Mouse (Mus musculus) hindbrain, embryonic 14.5 days (tissue): ENCODE measurements around the gene Olfr1131. TPM values are rescaled to one million over a fixed set of nuclear protein-coding genes. Genes with fewer than 3 reads are reported as not detected.
"Not testable (repeated sequence)": the region's sequence is repeated elsewhere in the genome, so short reads cannot be mapped to it uniquely, and the experiment has no call there.

Source experiments
- ATAC-seq: fragments of 200-750 bp; cut with Nextera tagmentation; 2 replicates; pipeline ENCODE4 v1.8.0; 2017; ENCODE audit warnings: moderate number of reproducible peaks, mild to moderate bottlenecking, moderate TSS enrichment, moderate library complexity; ENCODE audit not compliant: low FRiP score
- DNase-seq: peaks from one replicate; pipeline ENCODE4 v3.0.0-alpha.2; 2015; ENCODE audit warnings: low spot score
- H3K27ac ChIP-seq: fragments of 300-500 bp; sonication (generic); 2 replicates; pipeline ENCODE4 v1.5.1; 2014; ENCODE audit warnings: mild to moderate bottlenecking, moderate library complexity
- H3K27me3 ChIP-seq: fragments of 300-500 bp; sonication (generic); 2 replicates; pipeline ENCODE4 v1.6.1; 2014; ENCODE audit warnings: mild to moderate bottlenecking, low read length, mixed read lengths; ENCODE audit not compliant: control insufficient read depth, insufficient read depth
- H3K36me3 ChIP-seq: fragments of 300-500 bp; sonication (generic); replicated peaks from 2 replicates; pipeline ENCODE4 v1.6.1; 2014; ENCODE audit not compliant: control insufficient read depth, insufficient read depth
- H3K4me1 ChIP-seq: fragments of 300-500 bp; sonication (generic); replicated peaks from 2 replicates; pipeline ENCODE4 v1.6.1; 2014; ENCODE audit warnings: antibody characterized with exemption, low read length, mixed read lengths; ENCODE audit not compliant: control insufficient read depth, insufficient read depth
- H3K4me2 ChIP-seq: fragments of 300-500 bp; sonication (generic); replicated peaks from 2 replicates; pipeline ENCODE4 v1.6.1; 2014; ENCODE audit warnings: mild to moderate bottlenecking, moderate library complexity
- H3K4me3 ChIP-seq: fragments of 300-500 bp; sonication (generic); replicated peaks from 2 replicates; pipeline ENCODE4 v1.5.1; 2014; ENCODE audit warnings: mild to moderate bottlenecking, low read length
- H3K9ac ChIP-seq: fragments of 300-500 bp; sonication (generic); 2 replicates; pipeline ENCODE4 v1.6.1; 2014
- H3K9me3 ChIP-seq: fragments of 300-500 bp; sonication (generic); 2 replicates; pipeline ENCODE4 v1.6.1; 2016; ENCODE audit warnings: low read length; ENCODE audit not compliant: control insufficient read depth
- WGBS: fragments of 180-500 bp; shearing (Covaris S2); extraction: QIAGEN DNeasy Blood & Tissue Kit; methylation state at CpG from one replicate; pipeline ENCODE4 v1.1.7; 2014; 5-methylcytosine and 5-hydroxymethylcytosine counted together
- polyA plus RNA-seq: library from polyadenylated mRNA; unstranded; fragments of >200 nt; fragmentation: Nextera tagmentation; extraction: Ambion mirVana; gene quantifications from 2 replicates; pipeline ENCODE4 v1.2.1, GENCODE M21; 2014

The Olfr1131 gene
- not detected in 2 replicates for polyA plus RNA-seq

GRCm38 (mm10) chr2:87626804-87627203, at the start of gene Olfr1131:
TSS of gene Olfr1131 (plus strand) at chr2:87627104.
- no peaks in the 10 kb centered on the region for H3K4me1 ChIP-seq
- H3K4me3 ChIP-seq: no peak within 1 kb of the TSS
- H3K27me3 ChIP-seq: no peaks in the 10 kb centered on the region
- no peak within 1 kb of the TSS for H3K27ac ChIP-seq
- no peak within 1 kb of the TSS for H3K9ac ChIP-seq
- ATAC-seq (no peak), DNase-seq (no peak)
- H3K36me3 ChIP-seq: no peaks in the 10 kb centered on the region
- H3K4me2 ChIP-seq: no peak within 1 kb of the TSS
- H3K9me3 ChIP-seq: no peaks in the 10 kb centered on the region
- 72% methylated on average over 3 of the region's 3 CpGs for WGBS

- H3K36me3 ChIP-seq, ATAC-seq, H3K4me1 ChIP-seq, H3K9me3 ChIP-seq, H3K27ac ChIP-seq, DNase-seq, H3K9ac ChIP-seq, H3K4me3 ChIP-seq, H3K27me3 ChIP-seq, H3K4me2 ChIP-seq: not testable (repeated sequence)
These were observed 21.0 kb upstream of the Olfr1131 start, which contains the start of gene Olfr1130 for GRCm38 (mm10) chr2:87605912-87606311. TSS of gene Olfr1130 (plus strand) at chr2:87606212.

GRCm38 (mm10) chr2:87637435-87637834, 10.5 kb downstream of the Olfr1131 start, which contains the start of gene Olfr1132:
TSS of gene Olfr1132 (minus strand) at chr2:87637535.
- no peak within 1 kb of the TSS for H3K4me3 ChIP-seq
- ATAC-seq: no peak
- no peaks in the 10 kb centered on the region for H3K4me1 ChIP-seq
- H3K36me3 ChIP-seq: no peaks in the 10 kb centered on the region
- no peak within 1 kb of the TSS for H3K4me2 ChIP-seq
- no peaks in the 10 kb centered on the region for H3K27me3 ChIP-seq
- H3K9me3 ChIP-seq: no peaks in the 10 kb centered on the region
- DNase-seq: no peak
- H3K9ac ChIP-seq: no peak within 1 kb of the TSS
- H3K27ac ChIP-seq: no peak within 1 kb of the TSS

- no peaks in the 10 kb centered on the region for H3K9me3 ChIP-seq
- H3K4me1 ChIP-seq: no peaks in the 10 kb centered on the region
- no peaks in the 10 kb centered on the region for H3K27me3 ChIP-seq
- ATAC-seq (no peak), DNase-seq (no peak)
- no peak overlapping the region for H3K4me2 ChIP-seq
- no peak overlapping the region for H3K9ac ChIP-seq
- H3K27ac ChIP-seq: no peak overlapping the region
- H3K4me3 ChIP-seq: no peak overlapping the region
- H3K36me3 ChIP-seq: no peaks in the 10 kb centered on the region
These were observed 15.5 kb downstream of the Olfr1131 start for GRCm38 (mm10) chr2:87642441-87642840.

GRCm38 (mm10) chr2:87647274-87647673, 20.4 kb downstream of the Olfr1131 start, which contains the start of gene Olfr1133:
TSS of gene Olfr1133 (minus strand) at chr2:87647374.
- Histone ChIP-seq H3K27me3 (no peaks in the 10 kb centered on the region), H3K9me3 (no peaks in the 10 kb centered on the region), H3K4me1 (no peaks in the 10 kb centered on the region), H3K36me3 (no peaks in the 10 kb centered on the region), H3K9ac (no peak within 1 kb of the TSS), H3K4me2 (no peak within 1 kb of the TSS), H3K27ac (no peak within 1 kb of the TSS), H3K4me3 (no peak within 1 kb of the TSS)
- DNase-seq (no peak), ATAC-seq (no peak)

GRCm38 (mm10) chr2:87658360-87658759, 31.5 kb downstream of the Olfr1131 start, which contains the start of gene Olfr1134:
TSS of gene Olfr1134 (minus strand) at chr2:87658460.
- Histone ChIP-seq H3K36me3 (no peaks in the 10 kb centered on the region), H3K27me3 (no peaks in the 10 kb centered on the region), H3K4me2 (no peak within 1 kb of the TSS), H3K4me1 (no peaks in the 10 kb centered on the region), H3K4me3 (no peak within 1 kb of the TSS), H3K9ac (no peak within 1 kb of the TSS), H3K9me3 (no peaks in the 10 kb centered on the region), H3K27ac (no peak within 1 kb of the TSS)
- 85% methylated on average over 2 of the region's 2 CpGs for WGBS
- DNase-seq (no peak), ATAC-seq (no peak)

GRCm38 (mm10) chr2:87673564-87673963, 46.7 kb downstream of the Olfr1131 start, which contains the start of gene Olfr1135:
TSS of gene Olfr1135 (minus strand) at chr2:87673664.
- Histone ChIP-seq H3K4me3 (no peak within 1 kb of the TSS), H3K27ac (no peak within 1 kb of the TSS), H3K4me1 (no peaks in the 10 kb centered on the region), H3K36me3 (no peaks in the 10 kb centered on the region), H3K4me2 (no peak within 1 kb of the TSS), H3K9ac (no peak within 1 kb of the TSS), H3K9me3 (no peaks in the 10 kb centered on the region), H3K27me3 (no peaks in the 10 kb centered on the region)
- DNase-seq: no peak
- WGBS: 27% methylated on average over 1 of the region's 1 CpGs
- ATAC-seq: no peak

Other genes starting within 250 kb of the Olfr1131 start
- not detected in 2 replicates for gene Olfr1122, start 241.3 kb upstream of the Olfr1131 start, polyA plus RNA-seq
- not detected in 2 replicates for gene Olfr1123, start 210.5 kb upstream of the Olfr1131 start, polyA plus RNA-seq
- not detected in 2 replicates for gene Olfr1124, start 196.8 kb upstream of the Olfr1131 start, polyA plus RNA-seq
- gene Olfr1126, start 173.1 kb upstream of the Olfr1131 start, polyA plus RNA-seq: not detected in 2 replicates
- gene Pramel7, start 130.0 kb upstream of the Olfr1131 start, polyA plus RNA-seq: not detected in 2 replicates
- not detected in 2 replicates for gene Pramel6, start 120.5 kb upstream of the Olfr1131 start, polyA plus RNA-seq
- gene Olfr153, start 95.3 kb upstream of the Olfr1131 start, polyA plus RNA-seq: not detected in 2 replicates
- gene Olfr1128, start 81.6 kb upstream of the Olfr1131 start, polyA plus RNA-seq: not detected in 2 replicates
- gene Olfr1129, start 53.2 kb upstream of the Olfr1131 start, polyA plus RNA-seq: not detected in 2 replicates
- not detected in 2 replicates for gene Olfr1130, start 20.9 kb upstream of the Olfr1131 start, polyA plus RNA-seq
- gene Olfr1132, start 10.4 kb downstream of the Olfr1131 start, polyA plus RNA-seq: not detected in 2 replicates
- not detected in 2 replicates for gene Olfr1133, start 20.3 kb downstream of the Olfr1131 start, polyA plus RNA-seq
- not detected in 2 replicates for gene Olfr1134, start 31.4 kb downstream of the Olfr1131 start, polyA plus RNA-seq
- not detected in 2 replicates for gene Olfr1135, start 46.6 kb downstream of the Olfr1131 start, polyA plus RNA-seq
- gene Olfr1136, start 66.8 kb downstream of the Olfr1131 start, polyA plus RNA-seq: not detected in 2 replicates
- gene Olfr1137, start 86.1 kb downstream of the Olfr1131 start, polyA plus RNA-seq: not detected in 2 replicates
- gene Olfr1138, start 112.9 kb downstream of the Olfr1131 start, polyA plus RNA-seq: not detected in 2 replicates
- gene Olfr1140, start 116.6 kb downstream of the Olfr1131 start, polyA plus RNA-seq: not detected in 2 replicates
- gene Olfr1141, start 126.9 kb downstream of the Olfr1131 start, polyA plus RNA-seq: not detected in 2 replicates
- gene Olfr152, start 152.4 kb downstream of the Olfr1131 start, polyA plus RNA-seq: not detected in 2 replicates
- not detected in 2 replicates for gene Olfr1143, start 173.5 kb downstream of the Olfr1131 start, polyA plus RNA-seq
- not detected in 2 replicates for gene Olfr1145, start 182.7 kb downstream of the Olfr1131 start, polyA plus RNA-seq
- not detected in 2 replicates for gene Olfr1148, start 203.4 kb downstream of the Olfr1131 start, polyA plus RNA-seq
- gene Olfr1150-ps1, start 216.9 kb downstream of the Olfr1131 start, polyA plus RNA-seq: not detected in 2 replicates
- not detected in 2 replicates for gene Olfr1151, start 228.8 kb downstream of the Olfr1131 start, polyA plus RNA-seq
- not detected in 2 replicates for gene Olfr1152, start 239.4 kb downstream of the Olfr1131 start, polyA plus RNA-seq